Mouse (Mus musculus): ENCODE results near the gene Dazl. TPM values are rescaled to one million over a fixed set of nuclear protein-coding genes. Genes with fewer than 3 reads are reported as not detected.

Dazl gene
- polyA plus RNA-seq (2014; fragmentation: Nextera tagmentation; extraction: Ambion mirVana), result 0.09 and 0.58 TPM in 2 replicates

- H3K9me3 ChIP-seq (ENCODE audit: control insufficient read depth, low read length), result peaks cover 14% of the 10 kb centered on the region
- H3K36me3 ChIP-seq (ENCODE audit: control insufficient read depth, insufficient read depth, low read length), result no peaks in the 10 kb centered on the region
- ATAC-seq (ENCODE audit: insufficient number of reproducible peaks, insufficient read depth, low FRiP score, low read depth), result no peak
- WGBS, result 93% methylated on average over 43 of the region's 43 CpGs
- H3K27ac ChIP-seq (replicated peaks in 1 of 2; ENCODE audit: control insufficient read depth in 1 of 2, insufficient read depth in 1 of 2, low read depth in 2 of 2, low read length in 2 of 2), result peak within 1 kb of the TSS in 1 of 2 experiments; percentile 62; a peak in 2 of 4 replicates
- H3K4me2 ChIP-seq (ENCODE audit: low read length), result peak within 1 kb of the TSS; percentile 69
- peak within 1 kb of the TSS; percentile 40 to 44 for H3K4me3 ChIP-seq (ENCODE audit: control insufficient read depth in 1 of 2, insufficient read depth in 1 of 2, low read depth in 1 of 2, low read length in 2 of 2)
- no peaks in the 10 kb centered on the region for H3K27me3 ChIP-seq (ENCODE audit: control insufficient read depth, insufficient read depth, low read length)
- no peaks in the 10 kb centered on the region for H3K4me1 ChIP-seq (ENCODE audit: control insufficient read depth in 2 of 2, insufficient read depth in 2 of 2, low read length in 2 of 2)
- H3K9ac ChIP-seq (ENCODE audit: low read length), result peak within 1 kb of the TSS; percentile 73
Observed at GRCm38 (mm10) chr17:50293241-50293731, at the start of gene Dazl. Gene Dazl (minus strand): TSS chr17:50293636.

- H3K4me3 ChIP-seq (ENCODE audit: control insufficient read depth in 1 of 2, insufficient read depth in 1 of 2, low read depth in 1 of 2, low read length in 2 of 2), result no peak overlapping the region
- 91% methylated on average over 11 of the region's 11 CpGs for WGBS
- no peak for ATAC-seq (ENCODE audit: insufficient number of reproducible peaks, insufficient read depth, low FRiP score, low read depth)
Observed at GRCm38 (mm10) chr17:50341850-50342544, 48.6 kb upstream of the Dazl start.

DNA sequence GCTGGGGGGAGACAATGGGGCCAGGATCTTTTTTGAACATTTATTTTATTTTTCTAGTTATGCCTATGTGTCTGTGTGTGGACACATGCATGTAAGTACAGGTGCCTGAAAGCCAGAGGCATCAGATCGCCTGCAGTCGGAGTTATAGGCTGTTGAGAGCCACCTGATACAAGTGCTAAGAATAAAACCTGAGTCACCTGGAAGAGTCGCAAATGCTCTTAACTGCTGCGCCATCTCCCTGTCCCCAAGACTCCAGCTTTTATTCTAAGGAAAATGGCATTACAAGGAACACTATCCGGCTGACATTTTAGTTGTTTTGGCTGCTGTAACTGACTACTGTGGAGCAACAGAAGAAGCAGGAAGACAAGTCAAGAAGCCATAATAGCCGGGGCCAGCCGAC is 45.5 kb upstream of the Dazl start:
- 64% methylated on average over 7 of the region's 7 CpGs for WGBS
- no peaks in the 10 kb centered on the region for H3K27me3 ChIP-seq (ENCODE audit: control insufficient read depth, insufficient read depth, low read length)
- no peaks in the 10 kb centered on the region for H3K36me3 ChIP-seq (ENCODE audit: control insufficient read depth, insufficient read depth, low read length)
- no peak overlapping the region for H3K4me2 ChIP-seq (ENCODE audit: low read length)
- H3K27ac ChIP-seq (replicated peaks in 1 of 2; ENCODE audit: control insufficient read depth in 1 of 2, insufficient read depth in 1 of 2, low read depth in 2 of 2, low read length in 2 of 2), result no peak overlapping the region
- peaks cover 4% of the 10 kb centered on the region in 2 experiments; a peak in 2 of 4 replicates for H3K4me1 ChIP-seq (ENCODE audit: control insufficient read depth in 2 of 2, insufficient read depth in 2 of 2, low read length in 2 of 2)
- no peak overlapping the region for H3K9ac ChIP-seq (ENCODE audit: low read length)
- no peak overlapping the region for H3K4me3 ChIP-seq (ENCODE audit: control insufficient read depth in 1 of 2, insufficient read depth in 1 of 2, low read depth in 1 of 2, low read length in 2 of 2)
- no peaks in the 10 kb centered on the region for H3K9me3 ChIP-seq (ENCODE audit: control insufficient read depth, low read length)
- no peak for ATAC-seq (ENCODE audit: insufficient number of reproducible peaks, insufficient read depth, low FRiP score, low read depth)

More at GRCm38 (mm10) chr17:50341850-50342544, 48.6 kb upstream of the Dazl start:
- H3K27me3 ChIP-seq (ENCODE audit: control insufficient read depth, insufficient read depth, low read length), result no peaks in the 10 kb centered on the region
- H3K9ac ChIP-seq (ENCODE audit: low read length), result no peak overlapping the region
- H3K4me2 ChIP-seq (ENCODE audit: low read length), result no peak overlapping the region
- H3K4me1 ChIP-seq (ENCODE audit: control insufficient read depth in 2 of 2, insufficient read depth in 2 of 2, low read length in 2 of 2), result peaks cover 4% of the 10 kb centered on the region in 2 experiments; a peak in 2 of 4 replicates
- no peaks in the 10 kb centered on the region for H3K9me3 ChIP-seq (ENCODE audit: control insufficient read depth, low read length)
- no peak overlapping the region for H3K27ac ChIP-seq (replicated peaks in 1 of 2; ENCODE audit: control insufficient read depth in 1 of 2, insufficient read depth in 1 of 2, low read depth in 2 of 2, low read length in 2 of 2)
- H3K36me3 ChIP-seq (ENCODE audit: control insufficient read depth, insufficient read depth, low read length), result no peaks in the 10 kb centered on the region

- no peak overlapping the region for H3K4me2 ChIP-seq (ENCODE audit: low read length)
- H3K9me3 ChIP-seq (ENCODE audit: control insufficient read depth, low read length), result no peaks in the 10 kb centered on the region
- H3K4me3 ChIP-seq (ENCODE audit: control insufficient read depth in 1 of 2, insufficient read depth in 1 of 2, low read depth in 1 of 2, low read length in 2 of 2), result no peak overlapping the region
- 80% methylated on average over 2 of the region's 2 CpGs for WGBS
- H3K36me3 ChIP-seq (ENCODE audit: control insufficient read depth, insufficient read depth, low read length), result no peaks in the 10 kb centered on the region
- H3K4me1 ChIP-seq (ENCODE audit: control insufficient read depth in 2 of 2, insufficient read depth in 2 of 2, low read length in 2 of 2), result peaks cover 4 to 7% of the 10 kb centered on the region in 2 experiments; a peak in 2 of 4 replicates
- no peak overlapping the region for H3K9ac ChIP-seq (ENCODE audit: low read length)
- no peaks in the 10 kb centered on the region for H3K27me3 ChIP-seq (ENCODE audit: control insufficient read depth, insufficient read depth, low read length)
- H3K27ac ChIP-seq (replicated peaks in 1 of 2; ENCODE audit: control insufficient read depth in 1 of 2, insufficient read depth in 1 of 2, low read depth in 2 of 2, low read length in 2 of 2), result no peak overlapping the region
- ATAC-seq (ENCODE audit: insufficient number of reproducible peaks, insufficient read depth, low FRiP score, low read depth), result no peak
Observed at GRCm38 (mm10) chr17:50335776-50336175, 42.3 kb upstream of the Dazl start.

GRCm38 (mm10) chr17:50334694-50335093 is 41.3 kb upstream of the Dazl start:
- Histone ChIP-seq H3K9ac (ENCODE audit: low read length) (no peak overlapping the region), H3K4me3 (ENCODE audit: control insufficient read depth in 1 of 2, insufficient read depth in 1 of 2, low read depth in 1 of 2, low read length in 2 of 2) (no peak overlapping the region), H3K4me2 (ENCODE audit: low read length) (no peak overlapping the region), H3K27ac (replicated peaks in 1 of 2; ENCODE audit: control insufficient read depth in 1 of 2, insufficient read depth in 1 of 2, low read depth in 2 of 2, low read length in 2 of 2) (no peak overlapping the region), H3K4me1 (ENCODE audit: control insufficient read depth in 2 of 2, insufficient read depth in 2 of 2, low read length in 2 of 2) (peaks cover 4 to 7% of the 10 kb centered on the region in 2 experiments; a peak in 2 of 4 replicates), H3K27me3 (ENCODE audit: control insufficient read depth, insufficient read depth, low read length) (no peaks in the 10 kb centered on the region), H3K36me3 (ENCODE audit: control insufficient read depth, insufficient read depth, low read length) (no peaks in the 10 kb centered on the region), H3K9me3 (ENCODE audit: control insufficient read depth, low read length) (no peaks in the 10 kb centered on the region)
- 73% methylated on average over 5 of the region's 5 CpGs for WGBS
- no peak for ATAC-seq (ENCODE audit: insufficient number of reproducible peaks, insufficient read depth, low FRiP score, low read depth)

GRCm38 (mm10) chr17:50332012-50332300 is 38.5 kb upstream of the Dazl start:
- no peaks in the 10 kb centered on the region for H3K9me3 ChIP-seq (ENCODE audit: control insufficient read depth, low read length)
- H3K4me1 ChIP-seq (ENCODE audit: control insufficient read depth in 2 of 2, insufficient read depth in 2 of 2, low read length in 2 of 2), result peaks cover 0 to 3% of the 10 kb centered on the region in 2 experiments; a peak in 1 of 4 replicates
- H3K27ac ChIP-seq (replicated peaks in 1 of 2; ENCODE audit: control insufficient read depth in 1 of 2, insufficient read depth in 1 of 2, low read depth in 2 of 2, low read length in 2 of 2), result peak overlapping the region in 1 of 2 experiments; percentile 60; a peak in 1 of 4 replicates
- peak overlapping the region; percentile 35; the same call in 1 of the 2 replicates for H3K4me2 ChIP-seq (ENCODE audit: low read length)
- no peaks in the 10 kb centered on the region for H3K36me3 ChIP-seq (ENCODE audit: control insufficient read depth, insufficient read depth, low read length)
- H3K9ac ChIP-seq (ENCODE audit: low read length), result no peak overlapping the region
- H3K27me3 ChIP-seq (ENCODE audit: control insufficient read depth, insufficient read depth, low read length), result no peaks in the 10 kb centered on the region
- no peak for ATAC-seq (ENCODE audit: insufficient number of reproducible peaks, insufficient read depth, low FRiP score, low read depth)
- H3K4me3 ChIP-seq (ENCODE audit: control insufficient read depth in 1 of 2, insufficient read depth in 1 of 2, low read depth in 1 of 2, low read length in 2 of 2), result no peak overlapping the region
- 52% methylated on average over 7 of the region's 7 CpGs for WGBS

DNA sequence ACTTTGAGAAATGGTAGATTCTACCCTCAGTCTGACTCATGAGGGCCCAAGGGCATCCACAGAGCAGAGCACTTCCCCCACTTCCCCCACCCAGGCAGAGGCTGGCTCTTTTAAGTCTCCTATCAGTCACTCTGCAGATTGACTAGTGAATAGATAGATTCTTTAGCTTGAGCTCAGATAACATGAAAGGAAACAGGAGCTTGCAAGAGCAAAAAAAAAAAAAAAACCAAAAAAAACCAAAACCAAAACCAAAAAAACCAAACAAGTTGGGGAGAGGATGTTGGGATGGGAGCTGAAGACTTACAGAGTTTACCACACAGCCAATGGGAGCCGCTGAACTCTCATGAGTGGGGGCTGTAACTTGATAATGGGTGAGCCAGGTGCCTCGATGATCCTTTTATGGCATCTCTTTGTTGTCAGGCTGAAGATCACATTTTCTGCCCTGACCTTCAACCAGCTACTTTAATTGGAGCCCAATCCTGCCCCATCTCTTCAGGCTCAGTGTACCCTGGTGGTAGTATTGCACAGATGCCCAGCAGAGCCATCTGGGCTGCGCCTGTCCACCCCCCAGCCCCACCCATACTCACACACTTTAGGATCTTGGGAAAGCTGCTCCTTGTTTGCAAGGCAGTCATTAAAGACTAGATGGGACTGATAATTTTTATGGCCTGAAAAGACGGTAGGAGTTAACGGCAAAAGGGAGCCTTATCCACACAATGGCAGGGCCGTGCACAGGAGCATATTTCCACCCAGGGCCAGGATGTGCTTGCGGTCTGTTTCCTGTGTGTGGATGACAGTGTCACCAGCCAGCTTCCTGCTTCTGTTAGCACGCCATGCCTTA is 38.0 kb upstream of the Dazl start:
- Histone ChIP-seq H3K9me3 (ENCODE audit: control insufficient read depth, low read length) (no peaks in the 10 kb centered on the region), H3K9ac (ENCODE audit: low read length) (no peak overlapping the region), H3K27me3 (ENCODE audit: control insufficient read depth, insufficient read depth, low read length) (no peaks in the 10 kb centered on the region), H3K4me3 (ENCODE audit: control insufficient read depth in 1 of 2, insufficient read depth in 1 of 2, low read depth in 1 of 2, low read length in 2 of 2) (no peak overlapping the region), H3K4me2 (ENCODE audit: low read length) (peak overlapping the region; percentile 35; the same call in 1 of the 2 replicates), H3K4me1 (ENCODE audit: control insufficient read depth in 2 of 2, insufficient read depth in 2 of 2, low read length in 2 of 2) (peaks cover 0 to 3% of the 10 kb centered on the region in 2 experiments; a peak in 1 of 4 replicates), H3K36me3 (ENCODE audit: control insufficient read depth, insufficient read depth, low read length) (no peaks in the 10 kb centered on the region), H3K27ac (replicated peaks in 1 of 2; ENCODE audit: control insufficient read depth in 1 of 2, insufficient read depth in 1 of 2, low read depth in 2 of 2, low read length in 2 of 2) (peak overlapping the region; percentile 60 to 63)
- WGBS, result 56% methylated on average over 8 of the region's 8 CpGs
- peak; percentile 50; the same call in 1 of the 2 replicates for ATAC-seq (ENCODE audit: insufficient number of reproducible peaks, insufficient read depth, low FRiP score, low read depth)

All from heart, embryonic 14.5 days (tissue).